Mouse (Mus musculus) left cerebral cortex, adult 2 months (tissue): ENCODE results near the gene Abcb11. TPM values are rescaled to one million over a fixed set of nuclear protein-coding genes. Genes with fewer than 3 reads are reported as not detected.
"Not testable (repeated sequence)": the region's sequence is repeated elsewhere in the genome, so short reads cannot be mapped to it uniquely, and the experiment has no call there.

Source experiments
- DNase-seq, 2 experiments: peaks; one replicate each; pipeline ENCODE4 v3.0.0; 2021 to 2022; ENCODE audit warnings: low spot score in 2 of 2, mixed read lengths in 1 of 2; ENCODE audit errors: extremely low spot score in 1 of 2
- H3K27ac ChIP-seq: fragments of 200-600 bp; 2 replicates; pipeline ENCODE4 v1.8.1; 2022
- H3K4me3 ChIP-seq: fragments of 200-600 bp; 2 replicates; pipeline ENCODE4 v1.8.1; 2022
- CTCF ChIP-seq: fragments of 200-600 bp; IDR thresholded peaks from 2 replicates; pipeline ENCODE4 v1.8.1; 2022; ENCODE audit warnings: antibody characterized with exemption, mild to moderate bottlenecking, moderate library complexity
- intact Hi-C: fragments of 180-260 bp; cut with DNase I; formaldehyde crosslinking; loops from one replicate; pipeline ENCODE4 v1.15.1; 2025
- long read RNA-seq, 2 experiments: library from polyadenylated mRNA; stranded (forward); transcript quantifications; one replicate each; pipeline ENCODE4 v2.0.0; 2021; ENCODE audit warnings: borderline mapping rate in 2 of 2
- total RNA-seq, 2 experiments: library from RNA; stranded (reverse); gene quantifications; 2 replicates each; pipeline ENCODE4 v1.2.3; 2021

Abcb11 gene
- not detected for total RNA-seq
- long read RNA-seq, experiment 1 = 0 reads
- long read RNA-seq, experiment 2 = 0 reads

GRCm38 (mm10) chr2:69342496-69343221, at the start of gene Abcb11:
TSS of gene Abcb11 (minus strand) at chr2:69342616.
- no peak for TF ChIP-seq CTCF
- no peak for DNase-seq
- no peak within 1 kb of the TSS for H3K4me3 ChIP-seq
- no peak within 1 kb of the TSS for H3K27ac ChIP-seq
- intact Hi-C loops = no loop called here

DNA sequence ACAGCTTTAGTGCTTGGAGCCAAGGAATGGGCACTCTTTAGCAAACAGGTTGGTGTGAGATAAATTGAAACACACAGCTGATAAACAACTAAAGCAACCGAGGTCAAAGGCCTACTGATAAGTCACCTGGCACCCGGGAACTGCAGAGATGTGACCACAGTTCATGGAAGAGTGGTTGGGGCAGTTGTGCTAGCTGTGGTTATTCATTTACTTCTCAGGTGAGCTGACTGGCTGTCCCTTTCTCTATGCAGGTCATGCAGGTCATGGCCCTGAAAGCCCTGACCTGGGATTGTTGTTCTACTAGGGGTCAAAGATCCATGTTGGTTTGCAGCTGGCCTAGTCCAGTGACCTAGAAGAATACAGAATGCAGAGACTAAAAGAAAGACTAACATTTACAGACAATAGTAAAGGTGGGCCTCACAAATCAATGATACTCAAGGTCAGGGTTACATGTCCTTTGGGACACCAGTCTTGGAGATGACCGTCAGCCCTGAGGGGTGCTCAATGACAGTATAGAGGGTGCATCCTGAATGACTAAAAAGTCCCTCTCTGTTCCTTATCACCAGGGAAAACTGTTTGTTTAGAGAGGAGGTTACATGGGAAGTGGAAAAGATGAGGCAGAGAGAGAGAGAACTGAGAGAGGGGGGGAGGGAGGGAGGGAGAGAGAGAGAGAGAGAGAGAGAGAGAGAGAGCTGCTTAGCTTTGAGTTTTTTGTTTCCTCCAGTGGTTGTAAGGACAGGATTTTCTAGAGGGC, 43.9 kb upstream of the Abcb11 start:
- intact Hi-C loops = no loop called here
- H3K27ac ChIP-seq = no peak overlapping the region
- H3K4me3 ChIP-seq = no peak overlapping the region
- no peak for DNase-seq
- TF ChIP-seq CTCF = no peak

DNA sequence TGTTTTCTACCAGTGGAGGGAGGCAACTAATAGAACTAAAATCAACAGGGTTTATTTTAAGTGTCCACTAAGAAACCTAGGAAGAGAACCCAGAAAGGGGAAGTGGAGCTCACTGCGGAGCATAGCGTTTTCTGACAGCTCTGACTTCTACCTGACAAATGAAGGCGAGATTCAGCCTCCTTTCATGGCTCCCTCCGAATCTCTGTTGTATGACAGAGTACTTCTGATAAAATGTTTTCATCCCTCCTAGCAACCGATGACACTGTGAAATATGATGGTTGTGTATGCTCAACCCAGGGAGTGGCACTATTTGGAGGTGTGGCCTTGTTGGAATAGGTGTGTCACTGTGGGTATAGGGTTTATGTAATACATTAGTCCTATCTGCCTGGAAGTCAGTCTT, 40.4 kb upstream of the Abcb11 start:
- no peak for TF ChIP-seq CTCF
- intact Hi-C loops = no loop called here
- no peak overlapping the region for H3K27ac ChIP-seq
- no peak for DNase-seq
- no peak overlapping the region for H3K4me3 ChIP-seq

DNA sequence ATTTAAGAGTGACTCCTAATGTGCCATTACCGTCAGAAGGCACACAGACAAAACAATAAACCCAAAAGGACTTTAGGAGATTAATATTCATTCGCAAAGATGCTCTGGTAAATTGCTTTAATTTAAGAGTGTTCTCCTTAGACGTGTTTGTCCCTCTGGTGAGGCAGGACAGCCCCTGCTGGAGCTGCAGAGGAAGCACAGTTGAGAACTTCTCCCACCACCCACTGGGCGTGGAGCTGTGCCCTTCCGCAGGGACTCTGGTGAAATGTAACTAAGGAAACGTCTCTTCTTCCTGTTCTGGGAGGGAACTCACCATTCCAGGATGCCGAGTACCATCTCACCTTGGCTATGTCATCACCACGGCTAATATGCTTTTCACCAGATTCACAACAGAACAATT, 39.3 kb upstream of the Abcb11 start:
- no peak for DNase-seq
- TF ChIP-seq CTCF = peak; percentile 12; the same call in 1 of the 2 replicates
- Histone ChIP-seq H3K27ac (no peak overlapping the region), H3K4me3 (no peak overlapping the region)
- intact Hi-C loops = no loop called here

DNA sequence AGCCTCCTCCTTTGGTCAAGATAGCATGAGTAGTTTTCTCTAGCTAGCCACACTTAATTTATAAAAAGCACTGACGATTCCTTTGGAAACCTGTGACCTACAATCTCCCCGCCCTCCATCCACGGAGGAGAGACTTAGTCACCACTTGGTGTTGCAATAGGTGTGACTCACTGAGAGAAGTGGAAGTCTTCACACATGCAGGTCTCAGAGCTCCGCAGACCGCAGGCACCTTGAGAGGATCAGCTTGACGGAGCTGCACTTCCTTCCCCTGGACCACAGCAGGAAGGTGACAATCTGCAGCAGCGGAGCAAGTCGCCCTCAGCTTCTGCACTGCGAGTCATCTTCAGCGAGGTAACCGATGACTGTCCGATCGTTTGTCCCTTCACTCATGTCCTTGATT, 37.9 kb upstream of the Abcb11 start, which contains the start of gene Dhrs9:
Gene Dhrs9 (plus strand): TSS at position 165 of the 400 bp plus-strand sequence.
- DNase-seq = peak in 1 of 2 experiments; percentile 19
- TF ChIP-seq CTCF = no peak
- no peak within 1 kb of the TSS for H3K4me3 ChIP-seq
- intact Hi-C loops = no loop called here
- H3K27ac ChIP-seq = no peak within 1 kb of the TSS

DNA sequence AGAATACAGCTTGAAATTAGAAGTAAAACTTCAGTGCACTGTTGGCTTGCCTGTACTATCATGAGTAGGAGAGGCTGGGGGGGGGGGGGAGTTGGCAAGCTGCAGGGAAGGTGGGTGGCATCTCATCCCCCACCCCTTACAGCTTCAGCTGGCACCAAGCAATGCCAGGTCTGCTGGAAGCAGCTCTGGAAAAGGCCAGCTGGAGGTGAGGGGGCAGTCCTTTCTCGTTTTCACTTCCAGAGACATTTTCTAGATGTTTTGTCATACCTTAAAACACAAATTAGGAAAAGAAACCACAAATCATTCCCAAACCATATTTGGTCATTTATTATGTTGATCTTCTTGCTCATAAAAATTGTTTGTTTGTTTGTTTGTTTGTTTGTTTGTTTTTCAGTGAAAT, 37.4 kb upstream of the Abcb11 start:
- TF ChIP-seq CTCF = no peak
- intact Hi-C loops = no loop called here
- Histone ChIP-seq H3K27ac (no peak overlapping the region), H3K4me3 (no peak overlapping the region)
- DNase-seq = no peak

- no peak for DNase-seq
- intact Hi-C loops = no loop called here
- Histone ChIP-seq H3K4me3 (no peak overlapping the region), H3K27ac (no peak overlapping the region)
- no peak for TF ChIP-seq CTCF
Measured at GRCm38 (mm10) chr2:69376780-69377179, 34.4 kb upstream of the Abcb11 start.

DNA sequence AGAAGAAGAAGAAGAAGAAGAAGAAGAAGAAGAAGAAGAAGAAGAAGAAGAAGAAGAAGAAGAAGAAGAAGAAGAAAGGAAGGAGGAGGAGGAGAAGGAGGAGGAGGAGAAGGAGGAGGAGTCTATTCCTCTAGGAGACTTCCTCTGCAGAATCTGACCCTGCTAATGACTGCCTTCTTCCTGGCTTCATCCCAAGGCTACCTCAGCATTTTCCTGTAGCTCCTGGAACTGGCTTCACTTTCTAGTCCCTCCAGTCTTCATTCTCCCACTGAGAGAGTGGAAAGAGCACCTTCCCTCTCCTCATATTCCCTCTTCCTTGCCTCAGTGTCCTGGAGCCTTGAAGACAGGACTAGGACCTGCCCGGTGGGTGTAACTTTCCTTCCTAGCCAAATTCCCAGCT, 22.9 kb upstream of the Abcb11 start:
- Histone ChIP-seq H3K27ac (no peak overlapping the region), H3K4me3 (no peak overlapping the region)
- DNase-seq = no peak
- TF ChIP-seq CTCF = no peak
- intact Hi-C loops = no loop called here

DNA sequence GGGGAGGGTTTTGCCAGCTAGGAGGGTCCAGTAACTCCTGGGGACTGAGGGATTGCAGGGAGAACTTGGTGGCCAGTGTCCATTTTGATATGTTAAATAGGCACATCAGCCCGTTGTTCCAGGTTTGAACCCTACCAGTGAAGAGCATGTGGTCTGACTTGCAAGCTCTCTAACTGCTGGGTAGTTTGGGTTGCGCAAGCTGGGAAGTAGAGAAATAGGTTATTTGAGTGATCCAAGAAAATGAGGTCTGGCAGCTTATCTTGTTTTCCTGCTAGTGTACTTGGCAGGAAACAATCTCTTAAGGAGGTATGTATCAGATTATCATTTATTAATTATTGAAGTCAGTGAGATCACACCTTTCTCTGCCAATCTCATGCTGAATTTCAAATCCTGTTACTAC, 22.4 kb upstream of the Abcb11 start:
- intact Hi-C loops = no loop called here
- H3K27ac ChIP-seq = no peak overlapping the region
- no peak overlapping the region for H3K4me3 ChIP-seq
- no peak for TF ChIP-seq CTCF
- DNase-seq = no peak

- H3K4me3 ChIP-seq, DNase-seq, H3K27ac ChIP-seq, intact Hi-C loops: not testable (repeated sequence)
Measured at GRCm38 (mm10) chr2:69355402-69355801, 13.0 kb upstream of the Abcb11 start.

DNA sequence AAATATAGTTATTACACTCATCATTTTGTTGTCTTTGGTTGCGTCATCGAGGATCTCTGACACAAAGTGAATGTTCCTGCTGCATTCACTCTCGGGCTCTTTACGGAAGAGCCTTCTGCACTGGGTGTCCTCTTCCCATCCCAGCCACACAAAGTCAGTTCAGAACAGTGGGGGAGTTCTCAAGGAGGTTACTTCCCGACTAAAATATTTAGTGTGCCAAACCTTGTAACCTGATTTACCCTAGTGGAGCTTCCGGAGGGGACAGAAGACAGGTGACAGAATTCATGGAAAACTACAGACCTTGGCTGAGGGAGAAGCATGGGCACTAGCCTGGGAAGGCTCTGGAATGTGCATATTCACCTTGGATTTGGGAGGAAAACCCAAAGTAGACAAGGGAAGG, 910 bp downstream of the Abcb11 start:
- no peak for DNase-seq
- intact Hi-C loops = no loop called here

GRCm38 (mm10) chr2:69331523-69331922, 10.9 kb downstream of the Abcb11 start:
- H3K4me3 ChIP-seq, DNase-seq, H3K27ac ChIP-seq, intact Hi-C loops: not testable (repeated sequence)

More for the DNA sequence above, 910 bp downstream of the Abcb11 start:
- no peak for TF ChIP-seq CTCF
- Histone ChIP-seq H3K27ac (no peak overlapping the region), H3K4me3 (no peak overlapping the region)
